Mouse (Mus musculus): ENCODE measurements at regions not wholly inside any gene's neighbourhood (a gene's known extent, or its start where the extent isn't known, plus 50 kb on each side); places are given as distances from the start of the nearest gene placed in this dataset.

- H3K27me3 ChIP-seq (replicated peaks; ENCODE audit: insufficient read depth, low read length) = no peaks in the 10 kb centered on the region
- H3K27ac ChIP-seq (ENCODE audit: low read length) = no peak overlapping the region
- H3K4me1 ChIP-seq (ENCODE audit: insufficient read depth, low read depth, low read length) = no peaks in the 10 kb centered on the region
- H3K9ac ChIP-seq (replicated peaks; ENCODE audit: low read depth) = no peak overlapping the region
- ATAC-seq (no peak), DNase-seq (ENCODE audit: low spot score) (no peak)
- no peak overlapping the region for H3K4me3 ChIP-seq (ENCODE audit: low read depth, low read length)
- no peaks in the 10 kb centered on the region for H3K9me3 ChIP-seq (ENCODE audit: low read length)
- WGBS = 57% methylated on average over 4 of the region's 4 CpGs
- no peaks in the 10 kb centered on the region for H3K36me3 ChIP-seq (ENCODE audit: insufficient read depth, low read length)
- TF ChIP-seq CTCF (IDR thresholded peaks at IDR 0.05) (peak; percentile 38), EP300 (IDR thresholded peaks at IDR 0.05) (no peak)
- H3K4me2 ChIP-seq (replicated peaks; ENCODE audit: low read depth, low read length) = no peak overlapping the region
Measured at GRCm38 (mm10) chr5:119739386-119739785, 68.9 kb downstream of the Tbx3 start.

DNA sequence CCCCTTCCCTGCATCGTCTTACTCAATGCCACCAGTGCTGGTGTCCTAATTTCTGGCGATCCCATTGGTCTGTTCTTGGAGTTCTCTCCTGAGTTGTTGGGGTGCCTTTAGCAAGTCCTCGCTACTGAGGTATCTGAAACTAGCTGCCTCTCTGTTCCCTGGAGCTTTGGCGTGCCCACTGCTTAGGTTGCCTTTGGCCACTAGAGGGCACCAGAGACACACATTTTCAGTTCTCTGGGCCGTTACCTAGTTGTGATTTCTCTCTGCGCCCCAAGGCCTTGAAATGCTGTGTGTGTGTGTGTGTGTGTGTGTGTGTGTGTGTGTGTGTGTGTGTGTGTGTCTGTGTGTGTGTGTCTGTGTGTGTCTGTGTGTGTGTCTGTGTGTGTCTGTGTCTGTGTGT is 70.6 kb downstream of the Tbx3 start:
- H3K4me3 ChIP-seq (ENCODE audit: low read depth, low read length) = no peak overlapping the region
- no peaks in the 10 kb centered on the region for H3K9me3 ChIP-seq (ENCODE audit: low read length)
- no peaks in the 10 kb centered on the region for H3K27me3 ChIP-seq (replicated peaks; ENCODE audit: insufficient read depth, low read length)
- WGBS = 5% methylated on average over 6 of the region's 6 CpGs
- ATAC-seq = peak; percentile 60
- H3K4me1 ChIP-seq (ENCODE audit: insufficient read depth, low read depth, low read length) = no peaks in the 10 kb centered on the region
- TF ChIP-seq CTCF (IDR thresholded peaks at IDR 0.05) (peak; percentile 92), EP300 (IDR thresholded peaks at IDR 0.05) (no peak)
- no peaks in the 10 kb centered on the region for H3K36me3 ChIP-seq (ENCODE audit: insufficient read depth, low read length)
- H3K9ac ChIP-seq (replicated peaks; ENCODE audit: low read depth) = 0 out of 2 replicates have a peak overlapping the region, but pooled peaks have one; percentile 19
- 0 out of 2 replicates have a peak overlapping the region, but pooled peaks have one; percentile 25 for H3K4me2 ChIP-seq (replicated peaks; ENCODE audit: low read depth, low read length)
- peak; percentile 81 for DNase-seq (ENCODE audit: low spot score)
- H3K27ac ChIP-seq (ENCODE audit: low read length) = no peak overlapping the region

- WGBS = 56% methylated on average over 10 of the region's 10 CpGs
- H3K9me3 ChIP-seq (ENCODE audit: low read length) = no peaks in the 10 kb centered on the region
- peak overlapping the region; percentile 12 for H3K4me2 ChIP-seq (replicated peaks; ENCODE audit: low read depth, low read length)
- no peaks in the 10 kb centered on the region for H3K4me1 ChIP-seq (ENCODE audit: insufficient read depth, low read depth, low read length)
- no peak overlapping the region for H3K4me3 ChIP-seq (ENCODE audit: low read depth, low read length)
- ATAC-seq = peak; percentile 77
- no peaks in the 10 kb centered on the region for H3K36me3 ChIP-seq (ENCODE audit: insufficient read depth, low read length)
- peak; percentile 75 for DNase-seq (ENCODE audit: low spot score)
- no peak for TF ChIP-seq CTCF (IDR thresholded peaks at IDR 0.05)
- TF ChIP-seq EP300 (IDR thresholded peaks at IDR 0.05) = no peak
- no peak overlapping the region for H3K9ac ChIP-seq (replicated peaks; ENCODE audit: low read depth)
- no peaks in the 10 kb centered on the region for H3K27me3 ChIP-seq (replicated peaks; ENCODE audit: insufficient read depth, low read length)
- H3K27ac ChIP-seq (ENCODE audit: low read length) = 0 out of 2 replicates have a peak overlapping the region, but pooled peaks have one; percentile 9
Measured at GRCm38 (mm10) chr5:119743733-119744132, 73.3 kb downstream of the Tbx3 start.

DNA sequence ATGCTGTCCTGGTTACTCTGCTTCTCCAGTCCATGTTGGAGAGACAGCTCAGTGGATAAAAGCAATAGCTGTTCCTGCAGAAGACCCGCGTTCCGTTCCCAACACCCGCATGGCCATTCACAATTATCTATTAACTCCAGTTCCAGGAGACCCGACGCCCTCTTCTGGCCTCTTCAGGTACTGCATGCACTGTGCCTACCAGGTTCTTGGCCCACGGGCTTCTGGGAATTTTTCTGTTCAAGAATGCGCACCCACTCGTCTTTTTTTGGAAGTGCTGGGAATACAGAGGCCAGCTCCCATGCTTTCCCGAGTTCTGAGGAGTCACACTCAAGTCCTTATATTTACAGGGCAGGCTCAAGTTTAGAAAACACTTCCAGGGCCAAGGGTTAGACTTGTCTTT is 76.6 kb downstream of the Tbx3 start:
- Histone ChIP-seq H3K9me3 (ENCODE audit: low read length) (no peaks in the 10 kb centered on the region), H3K4me3 (ENCODE audit: low read depth, low read length) (no peak overlapping the region), H3K4me1 (ENCODE audit: insufficient read depth, low read depth, low read length) (no peaks in the 10 kb centered on the region), H3K4me2 (replicated peaks; ENCODE audit: low read depth, low read length) (no peak overlapping the region), H3K27me3 (replicated peaks; ENCODE audit: insufficient read depth, low read length) (0 out of 2 replicates have a peak, but pooled peaks cover 3% of the 10 kb centered on the region), H3K9ac (replicated peaks; ENCODE audit: low read depth) (no peak overlapping the region), H3K27ac (ENCODE audit: low read length) (no peak overlapping the region), H3K36me3 (ENCODE audit: insufficient read depth, low read length) (no peaks in the 10 kb centered on the region)
- TF ChIP-seq EP300 (IDR thresholded peaks at IDR 0.05) = 0 out of 2 replicates have a peak, but pooled peaks have one; percentile 31
- peak; percentile 68 for TF ChIP-seq CTCF (IDR thresholded peaks at IDR 0.05)
- 63% methylated on average over 10 of the region's 10 CpGs for WGBS
- DNase-seq (ENCODE audit: low spot score) (peak; percentile 35), ATAC-seq (peak; percentile 15; the same call in 1 of the 2 replicates)

- WGBS = 2% methylated on average over 21 of the region's 21 CpGs
- Histone ChIP-seq H3K9me3 (ENCODE audit: low read length) (no peaks in the 10 kb centered on the region), H3K27me3 (replicated peaks; ENCODE audit: insufficient read depth, low read length) (0 out of 2 replicates have a peak, but pooled peaks cover 3% of the 10 kb centered on the region), H3K4me2 (replicated peaks; ENCODE audit: low read depth, low read length) (peak overlapping the region; percentile 33), H3K36me3 (ENCODE audit: insufficient read depth, low read length) (no peaks in the 10 kb centered on the region), H3K27ac (ENCODE audit: low read length) (peak overlapping the region; percentile 16; the same call in 1 of the 2 replicates), H3K4me1 (ENCODE audit: insufficient read depth, low read depth, low read length) (no peaks in the 10 kb centered on the region), H3K9ac (replicated peaks; ENCODE audit: low read depth) (no peak overlapping the region), H3K4me3 (ENCODE audit: low read depth, low read length) (peak overlapping the region; percentile 8; the same call in 1 of the 2 replicates)
- ATAC-seq (no peak), DNase-seq (ENCODE audit: low spot score) (no peak)
- TF ChIP-seq CTCF (IDR thresholded peaks at IDR 0.05) (no peak), EP300 (IDR thresholded peaks at IDR 0.05) (no peak)
Measured at GRCm38 (mm10) chr5:119748667-119749066, 78.2 kb downstream of the Tbx3 start.

DNA sequence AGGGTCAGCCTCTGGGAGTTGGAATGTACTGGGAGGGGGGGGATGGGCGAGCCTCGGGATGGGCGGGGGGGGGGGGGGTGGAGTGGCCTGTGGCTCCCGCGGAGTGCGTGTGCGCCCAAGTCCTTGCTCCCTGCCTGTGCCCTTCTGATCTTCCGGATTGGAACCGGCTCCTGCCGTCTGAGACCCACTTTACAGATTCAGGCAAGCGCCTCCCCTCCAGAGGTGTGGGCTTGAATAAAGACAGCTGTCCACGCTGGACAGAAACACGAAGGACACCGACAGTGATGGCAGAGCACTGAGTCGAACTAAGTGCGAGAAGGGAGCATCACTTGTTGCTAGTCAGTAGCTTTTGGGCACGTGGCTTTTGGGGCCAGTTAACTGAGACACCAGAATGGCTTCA is 78.7 kb downstream of the Tbx3 start:
- Histone ChIP-seq H3K9ac (replicated peaks; ENCODE audit: low read depth) (no peak overlapping the region), H3K4me2 (replicated peaks; ENCODE audit: low read depth, low read length) (no peak overlapping the region), H3K9me3 (ENCODE audit: low read length) (no peaks in the 10 kb centered on the region), H3K4me3 (ENCODE audit: low read depth, low read length) (no peak overlapping the region), H3K27me3 (replicated peaks; ENCODE audit: insufficient read depth, low read length) (0 out of 2 replicates have a peak, but pooled peaks cover 3% of the 10 kb centered on the region), H3K27ac (ENCODE audit: low read length) (no peak overlapping the region), H3K36me3 (ENCODE audit: insufficient read depth, low read length) (no peaks in the 10 kb centered on the region), H3K4me1 (ENCODE audit: insufficient read depth, low read depth, low read length) (no peaks in the 10 kb centered on the region)
- TF ChIP-seq EP300 (IDR thresholded peaks at IDR 0.05) = no peak
- TF ChIP-seq CTCF (IDR thresholded peaks at IDR 0.05) = no peak
- 8% methylated on average over 10 of the region's 17 CpGs for WGBS
- 0 out of 2 replicates have a peak, but pooled peaks have one; percentile 32 for ATAC-seq
- DNase-seq (ENCODE audit: low spot score) = no peak
